Mouse (Mus musculus): ENCODE measurements around the gene Mylpf.

- no peak for TF ChIP-seq MYOG (IDR thresholded peaks at IDR 0.05; ENCODE audit: control insufficient read depth, extremely low read depth, insufficient read length)
- peak; percentile 71 for TF ChIP-seq CTCF (IDR thresholded peaks at IDR 0.05; ENCODE audit: control insufficient read depth, insufficient read depth, insufficient read length)
These were observed 51.8 kb downstream of the Mylpf start, which contains the start of gene Dctpp1 for GRCm38 (mm10) chr7:127260309-127261111.

All from C2C12 (cell line).